Comparison of ENCODE assay signal across 33 mouse cellular contexts in genomic region chr1:189684786-189685415, GRCm38 (mm10).
"Had no signal": no experiment of that assay in that cellular context is flagged by ENCODE, and none has a peak within 500 bp of the region (broad histone marks: within the 10 kb centered on the region; RNA-seq: fewer than 3 reads in every experiment).

No protein-coding gene starts in this region.

- H3K27ac ChIP-seq: heart, embryonic 10.5 days; heart, embryonic 13.5 days; heart, embryonic 15.5 days; hindbrain, embryonic 10.5 days; hindbrain, embryonic 12.5 days; hindbrain, embryonic 13.5 days; hindbrain, embryonic 14.5 days; hindbrain, embryonic 15.5 days; hindbrain, postnatal 0 days; intestine, embryonic 15.5 days; kidney, embryonic 15.5 days; kidney, postnatal 0 days; layer of hippocampus, adult 2 months; left cerebral cortex, adult 2 months had no signal

- H3K4me2 ChIP-seq: hindbrain, embryonic 12.5 days; hindbrain, embryonic 13.5 days; hindbrain, embryonic 14.5 days; hindbrain, embryonic 15.5 days had no signal

- H3K4me3 ChIP-seq: heart, embryonic 10.5 days; heart, embryonic 15.5 days; hindbrain, embryonic 10.5 days; hindbrain, embryonic 12.5 days; hindbrain, embryonic 13.5 days; hindbrain, embryonic 15.5 days; intestine, embryonic 15.5 days; kidney, embryonic 15.5 days; layer of hippocampus, adult 2 months; left cerebral cortex, adult 2 months had no signal

- H3K36me3 ChIP-seq: hindbrain, embryonic 15.5 days had no signal

- H3K9ac ChIP-seq: heart, embryonic 15.5 days; hindbrain, embryonic 13.5 days; hindbrain, embryonic 14.5 days; hindbrain, embryonic 15.5 days; intestine, embryonic 15.5 days; kidney, embryonic 15.5 days had no signal

- H3K27me3 ChIP-seq: heart, embryonic 13.5 days; heart, embryonic 15.5 days; hindbrain, embryonic 12.5 days; hindbrain, embryonic 13.5 days; hindbrain, embryonic 15.5 days; intestine, embryonic 15.5 days; kidney, embryonic 15.5 days had no signal

- ATAC-seq: hindbrain, embryonic 16.5 days; hindbrain, postnatal 0 days; inflammation-experienced regulatory T-cells, adult 6 months; intestine, embryonic 15.5 days; intestine, embryonic 16.5 days; intestine, postnatal 0 days had no signal

- H3K9me3 ChIP-seq: heart, embryonic 10.5 days; heart, embryonic 13.5 days; heart, embryonic 15.5 days; hindbrain, embryonic 10.5 days; hindbrain, embryonic 12.5 days; hindbrain, embryonic 13.5 days; hindbrain, embryonic 15.5 days; intestine, embryonic 15.5 days; kidney, embryonic 15.5 days had no signal

- DNase-seq: heart, postnatal 10 days; heart, postnatal 14 days; heart, postnatal 36 days; heart, postnatal 4 days; kidney, adult 11 months; kidney, adult 18-20 months; kidney, adult 2 months; kidney, adult 8-10 months; kidney, adult 9 months; kidney, postnatal 10 days; kidney, postnatal 25 days; kidney, postnatal 36 days; kidney, postnatal 4 days; layer of hippocampus, adult 9-11 months; layer of hippocampus, postnatal 36 days had no signal
